Mouse (Mus musculus) cerebellum, adult 18-20 months (tissue): ENCODE measurements at regions not wholly inside any gene's neighbourhood (a gene's known extent, or its start where the extent isn't known, plus 50 kb on each side); places are given as distances from the start of the nearest gene placed in this dataset.

Source experiments
- DNase-seq, 2 experiments: peaks; one replicate each; pipeline ENCODE4 v3.0.0; 2021

DNA sequence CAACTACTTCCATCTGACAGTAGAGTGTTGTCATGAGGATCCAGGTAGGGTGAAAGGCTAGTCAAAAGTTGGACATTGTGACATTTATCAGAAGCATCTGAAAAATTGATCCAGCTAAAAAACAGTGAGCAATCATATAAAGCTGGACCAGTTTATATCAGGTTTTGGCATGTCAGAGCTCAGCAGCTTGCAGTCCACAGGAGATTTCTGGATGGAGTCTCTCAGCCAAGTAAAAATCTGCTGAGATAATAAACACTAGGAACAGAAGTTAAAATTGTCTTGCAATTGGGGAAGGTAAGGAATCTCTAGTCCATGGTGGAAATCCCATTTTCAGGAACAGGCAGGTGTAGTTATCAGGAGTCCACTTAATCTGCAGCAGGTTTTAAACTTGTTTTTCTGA, 83.3 kb upstream of the Cntn5 start:
- peak; percentile 8 to 10 for DNase-seq
